Mouse (Mus musculus) embryonic facial prominence, embryonic 13.5 days (tissue): ENCODE results near the gene Slc4a4. TPM values are rescaled to one million over a fixed set of nuclear protein-coding genes. Genes with fewer than 3 reads are reported as not detected.

Experiments used
- ATAC-seq: fragments of 200-750 bp; cut with Nextera tagmentation; 2 replicates; pipeline ENCODE4 v1.8.0; 2017; ENCODE audit warnings: low read depth; ENCODE audit not compliant: insufficient number of reproducible peaks, insufficient read depth, low FRiP score, low TSS enrichment
- H3K27ac ChIP-seq: fragments of 300-500 bp; sonication (generic); 2 replicates; pipeline ENCODE4 v1.5.1; 2015; ENCODE audit warnings: moderate library complexity, mild to moderate bottlenecking, inconsistent platforms
- H3K27me3 ChIP-seq: fragments of 300-500 bp; sonication (generic); 2 replicates; pipeline ENCODE4 v1.6.1; 2015; ENCODE audit warnings: mild to moderate bottlenecking, inconsistent platforms
- H3K36me3 ChIP-seq: fragments of 300-500 bp; sonication (generic); 2 replicates; pipeline ENCODE4 v1.6.1; 2015; ENCODE audit warnings: mild to moderate bottlenecking, inconsistent platforms
- H3K4me1 ChIP-seq: fragments of 300-500 bp; sonication (generic); 2 replicates; pipeline ENCODE4 v1.6.1; 2015; ENCODE audit warnings: inconsistent platforms
- H3K4me2 ChIP-seq: fragments of 300-500 bp; sonication (generic); 2 replicates; pipeline ENCODE4 v1.6.1; 2015; ENCODE audit warnings: moderate library complexity, mild to moderate bottlenecking, inconsistent platforms
- H3K4me3 ChIP-seq: fragments of 300-500 bp; sonication (generic); 2 replicates; pipeline ENCODE4 v1.5.1; 2015; ENCODE audit warnings: mild to moderate bottlenecking, inconsistent platforms
- H3K9ac ChIP-seq: fragments of 300-500 bp; sonication (generic); 2 replicates; pipeline ENCODE4 v1.6.1; 2015; ENCODE audit warnings: mild to moderate bottlenecking, inconsistent platforms
- H3K9me3 ChIP-seq: fragments of 300-500 bp; sonication (generic); 2 replicates; pipeline ENCODE4 v1.6.1; 2016; ENCODE audit warnings: inconsistent platforms
- WGBS: fragments of 180-500 bp; shearing (Covaris S2); methylation state at CpG from one replicate; pipeline ENCODE4 v1.1.7; 2015; ENCODE audit warnings: mixed read lengths; 5-methylcytosine and 5-hydroxymethylcytosine counted together
- polyA plus RNA-seq: library from polyadenylated mRNA; unstranded; fragments of >200 nt; fragmentation: Nextera tagmentation; extraction: Ambion mirVana; gene quantifications from 2 replicates; pipeline ENCODE4 v1.2.1, GENCODE M21; 2015

Gene Slc4a4
- 1.7 and 1.8 TPM in 2 replicates for polyA plus RNA-seq

GRCm38 (mm10) chr5:88886668-88887555, at the start of gene Slc4a4:
Gene Slc4a4, plus strand, starts transcription at chr5:88886818.
- no peaks in the 10 kb centered on the region for H3K36me3 ChIP-seq
- no peaks in the 10 kb centered on the region for H3K9me3 ChIP-seq
- H3K9ac ChIP-seq, result peak within 1 kb of the TSS; percentile 83
- no peak within 1 kb of the TSS for H3K27ac ChIP-seq
- H3K4me3 ChIP-seq, result peak within 1 kb of the TSS; percentile 77
- ATAC-seq, result peak; percentile 73
- peak within 1 kb of the TSS; percentile 94 for H3K4me2 ChIP-seq
- H3K27me3 ChIP-seq, result peaks cover 29% of the 10 kb centered on the region
- H3K4me1 ChIP-seq, result peaks cover 10% of the 10 kb centered on the region
- under 1% methylated on average over 105 of the region's 119 CpGs for WGBS

- Histone ChIP-seq H3K9me3 (no peaks in the 10 kb centered on the region), H3K4me2 (no peak overlapping the region), H3K4me1 (no peaks in the 10 kb centered on the region), H3K27me3 (no peaks in the 10 kb centered on the region), H3K9ac (no peak overlapping the region), H3K36me3 (no peaks in the 10 kb centered on the region), H3K27ac (no peak overlapping the region), H3K4me3 (no peak overlapping the region)
- 68% methylated on average over 5 of the region's 5 CpGs for WGBS
- ATAC-seq, result no peak
These were observed 46.4 kb upstream of the Slc4a4 start for GRCm38 (mm10) chr5:88840080-88840798.

GRCm38 (mm10) chr5:88857311-88857710, 29.3 kb upstream of the Slc4a4 start:
- H3K27ac ChIP-seq, result no peak overlapping the region
- H3K27me3 ChIP-seq, result no peaks in the 10 kb centered on the region
- ATAC-seq, result no peak
- H3K4me3 ChIP-seq, result no peak overlapping the region
- H3K9ac ChIP-seq, result no peak overlapping the region
- 85% methylated on average over 3 of the region's 3 CpGs for WGBS
- no peaks in the 10 kb centered on the region for H3K9me3 ChIP-seq
- no peaks in the 10 kb centered on the region for H3K4me1 ChIP-seq
- H3K4me2 ChIP-seq, result no peak overlapping the region
- no peaks in the 10 kb centered on the region for H3K36me3 ChIP-seq

- Histone ChIP-seq H3K9me3 (no peaks in the 10 kb centered on the region), H3K36me3 (no peaks in the 10 kb centered on the region), H3K27me3 (no peaks in the 10 kb centered on the region), H3K4me2 (no peak overlapping the region), H3K4me3 (no peak overlapping the region), H3K27ac (no peak overlapping the region), H3K4me1 (no peaks in the 10 kb centered on the region), H3K9ac (no peak overlapping the region)
- 86% methylated on average over 4 of the region's 4 CpGs for WGBS
- ATAC-seq, result no peak
These were observed 28.8 kb upstream of the Slc4a4 start for GRCm38 (mm10) chr5:88857801-88858200.

- no peak for ATAC-seq
- Histone ChIP-seq H3K4me1 (no peaks in the 10 kb centered on the region), H3K27me3 (no peaks in the 10 kb centered on the region), H3K9ac (no peak overlapping the region), H3K27ac (no peak overlapping the region), H3K9me3 (no peaks in the 10 kb centered on the region), H3K36me3 (no peaks in the 10 kb centered on the region), H3K4me2 (no peak overlapping the region), H3K4me3 (no peak overlapping the region)
- 76% methylated on average over 4 of the region's 4 CpGs for WGBS
These were observed 28.4 kb upstream of the Slc4a4 start for GRCm38 (mm10) chr5:88858226-88858625.

- ATAC-seq, result no peak
- H3K27me3 ChIP-seq, result no peaks in the 10 kb centered on the region
- H3K9me3 ChIP-seq, result no peaks in the 10 kb centered on the region
- no peaks in the 10 kb centered on the region for H3K4me1 ChIP-seq
- H3K36me3 ChIP-seq, result no peaks in the 10 kb centered on the region
- no peak overlapping the region for H3K4me2 ChIP-seq
- H3K9ac ChIP-seq, result no peak overlapping the region
- WGBS, result 64% methylated on average over 3 of the region's 3 CpGs
- no peak overlapping the region for H3K27ac ChIP-seq
- H3K4me3 ChIP-seq, result no peak overlapping the region
These were observed 24.5 kb upstream of the Slc4a4 start for GRCm38 (mm10) chr5:88862163-88862562.

GRCm38 (mm10) chr5:88862794-88863193, 23.8 kb upstream of the Slc4a4 start:
- Histone ChIP-seq H3K36me3 (no peaks in the 10 kb centered on the region), H3K9ac (no peak overlapping the region), H3K4me3 (no peak overlapping the region), H3K27ac (no peak overlapping the region), H3K4me2 (no peak overlapping the region), H3K27me3 (no peaks in the 10 kb centered on the region), H3K4me1 (no peaks in the 10 kb centered on the region), H3K9me3 (no peaks in the 10 kb centered on the region)
- 89% methylated on average over 2 of the region's 2 CpGs for WGBS
- no peak for ATAC-seq

- Histone ChIP-seq H3K27me3 (peaks cover 26% of the 10 kb centered on the region), H3K9ac (no peak overlapping the region), H3K36me3 (no peaks in the 10 kb centered on the region), H3K4me1 (peaks cover 10% of the 10 kb centered on the region), H3K9me3 (no peaks in the 10 kb centered on the region), H3K4me3 (no peak overlapping the region), H3K27ac (no peak overlapping the region), H3K4me2 (no peak overlapping the region)
- ATAC-seq, result no peak
- 14% methylated on average over 3 of the region's 3 CpGs for WGBS
These were observed 2.5 kb upstream of the Slc4a4 start for GRCm38 (mm10) chr5:88884101-88884500.

- WGBS, result 64% methylated on average over 3 of the region's 3 CpGs
- H3K9me3 ChIP-seq, result no peaks in the 10 kb centered on the region
- no peak overlapping the region for H3K4me2 ChIP-seq
These were observed 1.1 kb upstream of the Slc4a4 start for GRCm38 (mm10) chr5:88885503-88885902.

DNA sequence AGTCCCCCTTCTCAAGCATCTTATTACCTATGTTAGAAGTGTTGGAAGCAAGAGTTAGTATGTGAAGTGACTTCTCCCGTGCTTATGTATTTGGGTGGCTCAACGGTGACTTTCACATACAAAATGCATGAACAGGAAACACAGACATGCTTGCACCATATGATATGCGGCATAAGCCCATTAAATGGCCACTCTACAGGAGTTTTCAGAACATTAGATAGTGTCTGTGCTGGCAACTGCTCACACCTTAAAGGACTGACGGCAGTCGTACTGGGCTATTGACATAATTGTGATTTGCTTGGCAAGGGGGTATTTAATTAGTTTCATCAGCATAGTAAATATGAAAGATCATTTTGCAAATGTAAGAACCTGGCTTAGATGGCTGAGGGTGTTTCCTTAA, 674 bp upstream of the Slc4a4 start:
- no peak for ATAC-seq
- H3K4me2 ChIP-seq, result peak overlapping the region; percentile 94
- H3K9ac ChIP-seq, result no peak overlapping the region
- H3K27me3 ChIP-seq, result peaks cover 29% of the 10 kb centered on the region
- WGBS, result 49% methylated on average over 5 of the region's 5 CpGs
- peak overlapping the region; percentile 77; the same call in 1 of the 2 replicates for H3K4me3 ChIP-seq
- no peak overlapping the region for H3K27ac ChIP-seq
- no peaks in the 10 kb centered on the region for H3K9me3 ChIP-seq
- H3K4me1 ChIP-seq, result peaks cover 10% of the 10 kb centered on the region
- no peaks in the 10 kb centered on the region for H3K36me3 ChIP-seq

More at GRCm38 (mm10) chr5:88885503-88885902, 1.1 kb upstream of the Slc4a4 start:
- H3K27me3 ChIP-seq, result peaks cover 29% of the 10 kb centered on the region
- H3K9ac ChIP-seq, result no peak overlapping the region
- H3K4me1 ChIP-seq, result peaks cover 10% of the 10 kb centered on the region
- no peak overlapping the region for H3K4me3 ChIP-seq
- no peaks in the 10 kb centered on the region for H3K36me3 ChIP-seq
- H3K27ac ChIP-seq, result no peak overlapping the region
- no peak for ATAC-seq

- peaks cover 29% of the 10 kb centered on the region for H3K27me3 ChIP-seq
- peak overlapping the region; percentile 77 for H3K4me3 ChIP-seq
- peak overlapping the region; percentile 94 for H3K4me2 ChIP-seq
- H3K27ac ChIP-seq, result no peak overlapping the region
- peaks cover 10% of the 10 kb centered on the region for H3K4me1 ChIP-seq
- H3K36me3 ChIP-seq, result no peaks in the 10 kb centered on the region
- under 1% methylated on average over 14 of the region's 14 CpGs for WGBS
- H3K9ac ChIP-seq, result peak overlapping the region; percentile 83
- ATAC-seq, result no peak; the same call in 1 of the 2 replicates
- no peaks in the 10 kb centered on the region for H3K9me3 ChIP-seq
These were observed 310 bp upstream of the Slc4a4 start for GRCm38 (mm10) chr5:88886349-88886667.
